Mouse (Mus musculus): ENCODE measurements around the gene Slc1a2.

- TF ChIP-seq MAX (IDR thresholded peaks at IDR 0.05) (no peak), MYOG (IDR thresholded peaks at IDR 0.05; ENCODE audit: control insufficient read depth, extremely low read depth, insufficient read length) (no peak)
Observed at GRCm38 (mm10) chr2:102801899-102802298, 143.4 kb downstream of the Slc1a2 start.
